Comparison of ENCODE assay signal across 27 mouse cellular contexts in the genomic region with DNA sequence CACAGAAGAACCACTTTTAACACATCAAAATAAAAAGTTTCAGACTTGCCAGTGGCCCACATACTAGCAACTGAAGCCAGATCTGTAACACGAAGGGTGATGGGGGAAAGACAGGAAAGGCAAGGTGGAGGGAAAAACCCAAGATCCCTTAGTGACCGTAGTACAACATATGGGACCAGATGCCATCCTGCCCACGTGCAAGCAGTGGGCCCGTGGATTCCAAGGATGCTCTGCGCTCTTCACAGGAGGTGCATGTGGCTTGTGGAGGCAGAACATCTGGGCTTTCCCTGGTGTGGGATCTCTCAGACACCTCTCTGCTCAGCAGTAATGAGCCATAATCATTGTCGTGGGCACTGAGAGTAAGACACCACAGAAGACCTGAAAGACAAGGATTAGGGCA.
A peak's percentile ranks its signal among the peaks of the same experiment; 100 is the strongest.
DNase-seq lines count a peak whose midpoint lies in the region; ATAC-seq and TF ChIP-seq lines count a peak whose summit lies in the region.
"Had no signal": no experiment of that assay in that cellular context is flagged by ENCODE, and none has a peak within 500 bp of the region (broad histone marks: within the 10 kb centered on the region; RNA-seq: fewer than 3 reads in every experiment).

No protein-coding gene starts in this region.

- no peaks in the 10 kb centered on the region for H3K9me3 ChIP-seq in embryonic facial prominence, embryonic 13.5 days
- H3K9me3 ChIP-seq in embryonic facial prominence, embryonic 10.5 days: no peaks in the 10 kb centered on the region
- 0 out of 2 replicates have a peak, but pooled peaks cover 2% of the 10 kb centered on the region for H3K9me3 ChIP-seq in stomach, postnatal 0 days (ENCODE audit: control insufficient read depth, low read length)
- H3K9me3 ChIP-seq: limb, embryonic 15.5 days; neural tube, embryonic 12.5 days had no signal

- TF ChIP-seq CTCF in stomach, postnatal 0 days (IDR thresholded peaks at IDR 0.05; ENCODE audit: low read depth): no peak

- TF ChIP-seq EP300 in stomach, postnatal 0 days (optimal IDR thresholded peaks at IDR 0.05): no peak

- H3K4me3 ChIP-seq in embryonic facial prominence, embryonic 13.5 days: no peak overlapping the region
- H3K4me3 ChIP-seq in embryonic facial prominence, embryonic 10.5 days: no peak overlapping the region
- H3K4me3 ChIP-seq in stomach, postnatal 0 days (ENCODE audit: low read depth, low read length): no peak overlapping the region
- H3K4me3 ChIP-seq: heart, embryonic 13.5 days; left cerebral cortex, adult 2 months; limb, embryonic 15.5 days; megakaryocyte, embryonic 14.5 days; neural tube, embryonic 12.5 days had no signal

- ATAC-seq in embryonic facial prominence, embryonic 13.5 days (ENCODE audit: insufficient number of reproducible peaks, insufficient read depth, low FRiP score, low TSS enrichment, low read depth): no peak
- no peak for ATAC-seq in stomach, postnatal 0 days (ENCODE audit: low FRiP score, low TSS enrichment)
- ATAC-seq: hindbrain, postnatal 0 days; intestine, embryonic 16.5 days had no signal

- no peak overlapping the region for H3K4me2 ChIP-seq in embryonic facial prominence, embryonic 13.5 days
- no peak overlapping the region for H3K4me2 ChIP-seq in stomach, postnatal 0 days (replicated peaks; ENCODE audit: low read depth)
- H3K4me2 ChIP-seq: heart, embryonic 13.5 days; limb, embryonic 15.5 days; lung, embryonic 14.5 days; neural tube, embryonic 12.5 days had no signal

- H3K36me3 ChIP-seq in embryonic facial prominence, embryonic 13.5 days: no peaks in the 10 kb centered on the region; the same call in 1 of the 2 replicates
- peaks cover 13% of the 10 kb centered on the region for H3K36me3 ChIP-seq in embryonic facial prominence, embryonic 10.5 days (replicated peaks)
- no peaks in the 10 kb centered on the region for H3K36me3 ChIP-seq in stomach, postnatal 0 days (ENCODE audit: control insufficient read depth, insufficient read depth, low read length)
- H3K36me3 ChIP-seq: limb, embryonic 15.5 days had no signal

- no peaks in the 10 kb centered on the region for H3K27me3 ChIP-seq in embryonic facial prominence, embryonic 13.5 days
- H3K27me3 ChIP-seq in embryonic facial prominence, embryonic 10.5 days (replicated peaks; ENCODE audit: low read depth, poor library complexity, severe bottlenecking): no peaks in the 10 kb centered on the region
- no peaks in the 10 kb centered on the region for H3K27me3 ChIP-seq in stomach, postnatal 0 days (ENCODE audit: control insufficient read depth, insufficient read depth, low read length)
- H3K27me3 ChIP-seq: heart, embryonic 13.5 days; limb, embryonic 15.5 days; neural tube, embryonic 12.5 days had no signal

- H3K27ac ChIP-seq in embryonic facial prominence, embryonic 13.5 days: 0 out of 2 replicates have a peak overlapping the region, but pooled peaks have one; percentile 22
- no peak overlapping the region for H3K27ac ChIP-seq in embryonic facial prominence, embryonic 10.5 days (replicated peaks)
- no peak overlapping the region for H3K27ac ChIP-seq in stomach, postnatal 0 days (replicated peaks)
- H3K27ac ChIP-seq: heart, embryonic 13.5 days; hindbrain, postnatal 0 days; left cerebral cortex, adult 2 months; limb, embryonic 15.5 days; liver, embryonic 14.5 days; neural tube, embryonic 12.5 days had no signal

- intact Hi-C loops in left cerebral cortex, postnatal 10 days (cut with DNase I): no loop called here

- peak overlapping the region; percentile 40; the same call in 1 of the 2 replicates for H3K9ac ChIP-seq in embryonic facial prominence, embryonic 13.5 days
- no peak overlapping the region for H3K9ac ChIP-seq in stomach, postnatal 0 days (ENCODE audit: low read length)
- H3K9ac ChIP-seq: heart, embryonic 13.5 days; limb, embryonic 15.5 days; liver, embryonic 14.5 days; lung, embryonic 14.5 days; neural tube, embryonic 12.5 days had no signal

- H3K4me1 ChIP-seq in embryonic facial prominence, embryonic 13.5 days: peaks cover 14% of the 10 kb centered on the region
- H3K4me1 ChIP-seq in embryonic facial prominence, embryonic 10.5 days: no peaks in the 10 kb centered on the region
- H3K4me1 ChIP-seq in stomach, postnatal 0 days (replicated peaks; ENCODE audit: control insufficient read depth, insufficient read depth): no peaks in the 10 kb centered on the region
- H3K4me1 ChIP-seq: neural tube, embryonic 12.5 days had no signal

- no peak for DNase-seq in embryonic facial prominence, embryonic 10.5 days (ENCODE audit: low spot score)
- peak; percentile 40 for DNase-seq in left cerebral cortex, adult 11 months (ENCODE audit: low spot score)
- DNase-seq in left cerebral cortex, postnatal 10 days (ENCODE audit: extremely low spot score in 1 of 2, low spot score in 2 of 2): no peak
- DNase-seq in frontal cortex, postnatal 10 days (ENCODE audit: low spot score in 2 of 2): peak; percentile 24 to 44
- peak; percentile 56 to 77 for DNase-seq in right cerebral cortex, postnatal 10 days (ENCODE audit: low spot score in 2 of 2)
- no peak for DNase-seq in thymus, postnatal 25 days
- no peak for DNase-seq in stomach, postnatal 0 days (ENCODE audit: low spot score)
- DNase-seq: adrenal gland, postnatal 14 days; cerebellum, adult 8-10 months; gastrocnemius, postnatal 14 days; heart, adult 11 months; heart, postnatal 14 days; kidney, adult 9 months; kidney, postnatal 14 days; lung, postnatal 36 days; midbrain, embryonic 14.5 days; thymus, postnatal 14 days had no signal

- 64% methylated on average over 6 of the region's 6 CpGs for WGBS in embryonic facial prominence, embryonic 13.5 days
- WGBS in embryonic facial prominence, embryonic 10.5 days: 83% methylated on average over 6 of the region's 6 CpGs
- 84% methylated on average over 6 of the region's 6 CpGs for WGBS in stomach, postnatal 0 days

Comparison
In these comparisons a context has a peak if more than half of its experiments do, and no peak if none do; other contexts are left out.
1. DNase-seq: peak in left cerebral cortex, adult 11 months (single experiment), frontal cortex, postnatal 10 days (2 of 2) and right cerebral cortex, postnatal 10 days (2 of 2); none in embryonic facial prominence, embryonic 10.5 days (single experiment), left cerebral cortex, postnatal 10 days (0 of 2), thymus, postnatal 25 days (single experiment) and stomach, postnatal 0 days (single experiment).